Mouse (Mus musculus): ENCODE data around the gene Kcne3. TPM values are rescaled to one million over a fixed set of nuclear protein-coding genes. Genes with fewer than 3 reads are reported as not detected.
A peak's percentile ranks its signal among the peaks of the same experiment; 100 is the strongest.

Gene Kcne3
- polyA plus RNA-seq, 1 experiment = 193 TPM

DNA sequence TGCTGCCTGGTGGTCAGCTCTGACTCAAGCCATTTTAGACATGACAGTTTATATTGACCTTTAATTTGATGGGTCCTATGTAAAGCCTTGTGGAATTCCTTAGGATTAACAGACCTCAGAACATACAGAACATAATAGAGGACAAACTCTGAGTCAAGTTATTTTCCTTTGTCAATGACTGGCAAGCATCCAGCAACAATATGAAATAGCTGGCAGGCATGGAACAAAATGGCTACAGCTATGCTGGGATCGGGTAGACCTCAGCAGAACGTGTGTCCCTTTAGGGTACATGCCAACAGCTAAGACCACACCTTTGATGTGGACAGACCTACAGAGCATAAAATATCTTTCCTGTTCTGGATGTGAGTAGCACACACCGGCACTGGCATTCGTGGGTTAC lies 12.8 kb upstream of the Kcne3 start:
- peaks cover 13% of the 10 kb centered on the region for H3K4me1 ChIP-seq (ENCODE audit: control insufficient read depth, insufficient read depth, low read length)
- no peaks in the 10 kb centered on the region for H3K36me3 ChIP-seq (ENCODE audit: control insufficient read depth, insufficient read depth, low read length)
- no peak overlapping the region for H3K4me3 ChIP-seq (ENCODE audit: control insufficient read depth, low read depth, low read length)
- TF ChIP-seq POLR2A (IDR thresholded peaks at IDR 0.05; ENCODE audit: control insufficient read depth, low read depth, low read length) = no peak
- no peak for TF ChIP-seq CTCF (IDR thresholded peaks at IDR 0.05; ENCODE audit: control insufficient read depth, insufficient read depth, insufficient replicate concordance, low read depth, low read length)
- no peaks in the 10 kb centered on the region for H3K27me3 ChIP-seq (ENCODE audit: control insufficient read depth, insufficient read depth, low read length)
- no peak overlapping the region for H3K27ac ChIP-seq (ENCODE audit: control insufficient read depth, insufficient read depth, low read depth, low read length)

- no peaks in the 10 kb centered on the region for H3K4me1 ChIP-seq (ENCODE audit: control insufficient read depth, insufficient read depth, low read length)
- no peak overlapping the region for H3K27ac ChIP-seq (ENCODE audit: control insufficient read depth, insufficient read depth, low read depth, low read length)
- no peaks in the 10 kb centered on the region for H3K27me3 ChIP-seq (ENCODE audit: control insufficient read depth, insufficient read depth, low read length)
- H3K36me3 ChIP-seq (ENCODE audit: control insufficient read depth, insufficient read depth, low read length) = no peaks in the 10 kb centered on the region
- no peak overlapping the region for H3K4me3 ChIP-seq (ENCODE audit: control insufficient read depth, low read depth, low read length)
- TF ChIP-seq POLR2A (IDR thresholded peaks at IDR 0.05; ENCODE audit: control insufficient read depth, low read depth, low read length) (no peak), CTCF (IDR thresholded peaks at IDR 0.05; ENCODE audit: control insufficient read depth, insufficient read depth, insufficient replicate concordance, low read depth, low read length) (no peak)
Observed at GRCm38 (mm10) chr7:100168654-100169053, 7.6 kb upstream of the Kcne3 start.

DNA sequence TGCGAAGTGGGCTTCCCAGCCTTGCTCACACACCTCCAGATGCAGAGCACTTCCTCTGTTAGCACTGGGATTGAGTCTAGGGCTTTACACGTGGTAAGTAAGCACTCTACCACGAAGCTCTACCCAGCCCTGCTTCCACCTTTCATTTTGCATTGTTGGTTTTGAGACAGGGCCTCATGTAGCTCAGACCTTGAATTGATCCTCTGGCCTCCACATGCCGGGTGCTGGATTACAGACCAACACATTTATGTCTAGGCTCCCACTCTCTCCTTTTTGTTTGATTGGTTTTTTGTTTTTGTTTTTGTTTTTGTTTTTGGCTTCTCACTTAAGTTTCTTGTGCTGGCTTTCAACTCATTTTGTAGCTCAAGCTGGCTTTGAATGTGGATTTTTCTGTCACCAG lies 5.5 kb upstream of the Kcne3 start:
- Histone ChIP-seq H3K27me3 (ENCODE audit: control insufficient read depth, insufficient read depth, low read length) (no peaks in the 10 kb centered on the region), H3K36me3 (ENCODE audit: control insufficient read depth, insufficient read depth, low read length) (no peaks in the 10 kb centered on the region), H3K27ac (ENCODE audit: control insufficient read depth, insufficient read depth, low read depth, low read length) (no peak overlapping the region), H3K4me1 (ENCODE audit: control insufficient read depth, insufficient read depth, low read length) (no peaks in the 10 kb centered on the region), H3K4me3 (ENCODE audit: control insufficient read depth, low read depth, low read length) (no peak overlapping the region)
- TF ChIP-seq CTCF (IDR thresholded peaks at IDR 0.05; ENCODE audit: control insufficient read depth, insufficient read depth, insufficient replicate concordance, low read depth, low read length) (no peak), POLR2A (IDR thresholded peaks at IDR 0.05; ENCODE audit: control insufficient read depth, low read depth, low read length) (no peak)

DNA sequence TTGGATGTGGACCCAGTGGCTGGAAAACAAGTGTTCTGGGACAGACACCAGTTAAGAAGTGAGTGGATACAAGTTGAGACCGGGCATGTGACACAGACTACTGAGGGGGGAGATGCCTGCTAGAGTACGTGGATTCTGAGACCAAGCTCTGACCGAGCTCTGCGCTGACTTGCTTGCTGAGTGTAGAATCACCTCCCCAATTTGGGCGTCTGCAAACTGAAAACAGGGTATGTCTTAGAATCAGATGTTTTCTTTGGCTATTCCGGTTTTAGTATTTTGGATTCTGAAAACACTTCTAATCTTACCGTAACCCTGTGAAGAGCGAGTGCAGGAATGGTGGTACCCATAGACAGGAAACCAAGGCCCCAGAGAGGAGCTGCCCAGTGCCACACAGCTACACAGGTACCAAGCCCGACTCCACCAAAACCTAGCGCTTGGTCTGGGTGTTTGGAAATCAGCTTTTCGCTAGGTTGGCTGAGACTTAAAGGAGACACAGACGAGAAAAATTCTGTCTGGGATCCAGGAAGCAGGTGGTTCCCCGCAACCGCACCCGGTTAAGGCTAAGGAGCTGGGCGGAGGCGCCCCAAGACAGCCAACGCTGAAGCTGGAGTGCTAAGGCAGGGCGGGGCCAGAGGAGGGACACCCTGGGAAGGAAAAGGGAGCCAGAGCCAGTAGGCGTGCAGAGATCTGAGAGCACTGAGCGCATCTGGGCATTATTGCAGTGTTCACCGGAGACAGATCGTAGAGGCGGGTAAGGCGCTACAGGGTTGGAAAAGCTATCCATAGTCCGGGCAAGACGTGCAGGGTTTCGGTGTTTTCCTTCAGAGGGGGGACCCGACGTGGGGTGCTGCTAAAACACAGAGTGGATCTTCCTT lies 2.0 kb downstream of the Kcne3 start:
- TF ChIP-seq POLR2A (IDR thresholded peaks at IDR 0.05; ENCODE audit: control insufficient read depth, low read depth, low read length) (no peak), CTCF (IDR thresholded peaks at IDR 0.05; ENCODE audit: control insufficient read depth, insufficient read depth, insufficient replicate concordance, low read depth, low read length) (no peak)
- H3K27me3 ChIP-seq (ENCODE audit: control insufficient read depth, insufficient read depth, low read length) = peaks cover 7% of the 10 kb centered on the region
- H3K4me1 ChIP-seq (ENCODE audit: control insufficient read depth, insufficient read depth, low read length) = peaks cover 12% of the 10 kb centered on the region
- H3K27ac ChIP-seq (ENCODE audit: control insufficient read depth, insufficient read depth, low read depth, low read length) = no peak overlapping the region
- H3K4me3 ChIP-seq (ENCODE audit: control insufficient read depth, low read depth, low read length) = peak overlapping the region; percentile 85
- H3K36me3 ChIP-seq (ENCODE audit: control insufficient read depth, insufficient read depth, low read length) = no peaks in the 10 kb centered on the region

DNA sequence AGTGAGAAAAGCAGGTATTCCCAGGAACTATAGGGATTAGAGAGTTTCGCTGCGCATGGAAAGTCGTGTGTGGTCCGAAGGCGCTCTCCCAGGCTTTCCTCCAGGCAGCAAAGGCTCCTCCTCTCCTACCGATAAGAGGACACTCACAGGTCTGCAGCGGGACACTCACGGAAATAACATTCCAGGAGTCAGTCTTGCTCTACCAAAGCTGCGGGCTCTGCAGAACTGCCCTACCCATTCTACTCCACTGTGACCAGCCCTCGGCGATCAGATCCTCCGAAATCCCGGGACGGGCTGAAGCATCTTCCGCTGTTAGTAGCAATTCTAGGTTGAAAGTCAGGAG lies 2.6 kb downstream of the Kcne3 start:
- peak overlapping the region; percentile 85 for H3K4me3 ChIP-seq (ENCODE audit: control insufficient read depth, low read depth, low read length)
- H3K36me3 ChIP-seq (ENCODE audit: control insufficient read depth, insufficient read depth, low read length) = no peaks in the 10 kb centered on the region
- H3K27ac ChIP-seq (ENCODE audit: control insufficient read depth, insufficient read depth, low read depth, low read length) = no peak overlapping the region
- peaks cover 7% of the 10 kb centered on the region for H3K27me3 ChIP-seq (ENCODE audit: control insufficient read depth, insufficient read depth, low read length)
- TF ChIP-seq CTCF (IDR thresholded peaks at IDR 0.05; ENCODE audit: control insufficient read depth, insufficient read depth, insufficient replicate concordance, low read depth, low read length) (no peak), POLR2A (IDR thresholded peaks at IDR 0.05; ENCODE audit: control insufficient read depth, low read depth, low read length) (no peak)
- H3K4me1 ChIP-seq (ENCODE audit: control insufficient read depth, insufficient read depth, low read length) = peaks cover 12% of the 10 kb centered on the region

DNA sequence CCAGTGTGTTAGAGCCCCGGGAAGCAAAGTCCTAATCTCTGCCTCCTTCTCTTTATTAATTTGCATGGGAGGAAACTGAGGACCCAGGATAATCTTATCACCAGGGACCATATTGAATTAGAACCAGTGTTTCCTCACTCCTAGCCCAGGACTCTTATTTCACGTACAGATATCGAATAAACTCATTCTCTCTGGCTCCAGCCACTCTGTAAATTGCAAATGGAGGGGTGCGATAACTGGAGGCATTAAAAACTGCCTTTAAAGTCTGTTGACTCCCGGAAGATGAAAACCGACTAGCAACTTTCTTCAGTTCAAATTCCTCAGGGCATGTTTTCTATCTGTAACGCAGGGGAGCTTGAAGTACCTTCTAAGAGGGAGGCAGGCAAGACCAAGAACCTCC lies 3.1 kb downstream of the Kcne3 start:
- TF ChIP-seq POLR2A (IDR thresholded peaks at IDR 0.05; ENCODE audit: control insufficient read depth, low read depth, low read length) = no peak
- TF ChIP-seq CTCF (IDR thresholded peaks at IDR 0.05; ENCODE audit: control insufficient read depth, insufficient read depth, insufficient replicate concordance, low read depth, low read length) = no peak
- H3K4me1 ChIP-seq (ENCODE audit: control insufficient read depth, insufficient read depth, low read length) = peaks cover 12% of the 10 kb centered on the region

DNA sequence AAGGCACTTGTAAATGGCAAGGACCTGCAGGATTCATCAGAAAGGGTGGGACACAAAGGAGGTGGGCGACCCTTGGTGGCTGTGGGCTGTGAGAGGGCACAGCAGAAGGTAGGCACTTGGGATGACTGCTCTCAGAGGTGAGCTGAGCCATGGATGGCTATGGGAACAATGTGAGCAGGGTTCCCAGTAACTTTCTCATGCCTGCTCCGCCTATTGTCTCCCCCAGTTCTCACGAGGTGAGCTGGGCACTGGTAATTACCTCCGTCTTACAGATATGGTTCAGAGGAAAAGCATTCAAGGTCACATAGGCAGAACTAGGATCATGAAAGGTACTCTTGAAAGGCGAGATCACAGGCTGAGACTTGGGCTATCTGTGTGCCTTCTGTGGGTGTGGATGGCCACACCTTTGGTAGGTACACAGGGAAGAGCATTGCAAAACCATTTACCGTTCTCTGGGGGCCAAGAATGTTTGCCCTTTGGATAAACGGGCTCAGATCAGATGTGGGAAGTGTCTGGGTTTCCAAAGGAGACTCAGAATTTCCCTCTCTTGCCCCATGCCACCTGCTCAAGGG lies 3.6 kb downstream of the Kcne3 start:
- peaks cover 7% of the 10 kb centered on the region for H3K27me3 ChIP-seq (ENCODE audit: control insufficient read depth, insufficient read depth, low read length)
- H3K4me1 ChIP-seq (ENCODE audit: control insufficient read depth, insufficient read depth, low read length) = peaks cover 12% of the 10 kb centered on the region
- TF ChIP-seq CTCF (IDR thresholded peaks at IDR 0.05; ENCODE audit: control insufficient read depth, insufficient read depth, insufficient replicate concordance, low read depth, low read length) = no peak
- no peak for TF ChIP-seq POLR2A (IDR thresholded peaks at IDR 0.05; ENCODE audit: control insufficient read depth, low read depth, low read length)
- no peak overlapping the region for H3K27ac ChIP-seq (ENCODE audit: control insufficient read depth, insufficient read depth, low read depth, low read length)
- no peaks in the 10 kb centered on the region for H3K36me3 ChIP-seq (ENCODE audit: control insufficient read depth, insufficient read depth, low read length)
- peak overlapping the region; percentile 55 for H3K4me3 ChIP-seq (ENCODE audit: control insufficient read depth, low read depth, low read length)

More for the DNA sequence above, 3.1 kb downstream of the Kcne3 start:
- Histone ChIP-seq H3K36me3 (ENCODE audit: control insufficient read depth, insufficient read depth, low read length) (no peaks in the 10 kb centered on the region), H3K4me3 (ENCODE audit: control insufficient read depth, low read depth, low read length) (peak overlapping the region; percentile 85), H3K27me3 (ENCODE audit: control insufficient read depth, insufficient read depth, low read length) (peaks cover 7% of the 10 kb centered on the region), H3K27ac (ENCODE audit: control insufficient read depth, insufficient read depth, low read depth, low read length) (no peak overlapping the region)
